ENCODE assay signal across 8 mouse cellular contexts in the genomic region with DNA sequence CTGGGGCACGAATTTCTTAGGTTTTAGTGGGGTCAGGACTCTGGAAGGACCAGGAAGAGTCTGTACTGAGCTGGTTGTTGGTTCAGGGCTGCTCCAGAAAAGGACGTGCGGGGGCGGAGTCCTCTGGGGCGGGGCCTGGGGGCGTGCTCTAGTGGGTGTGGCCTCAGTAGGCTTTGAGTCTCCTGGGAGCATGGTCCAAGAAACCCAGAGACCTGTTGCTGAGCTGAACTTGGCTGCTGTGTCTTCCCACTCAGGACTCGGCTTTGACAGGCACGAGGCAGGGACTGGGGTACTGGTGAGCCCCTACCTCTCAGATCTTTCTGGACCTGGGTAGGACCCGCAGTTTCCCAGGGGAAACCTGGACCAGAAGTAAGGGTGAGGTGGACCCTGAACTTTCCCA. TPM values are rescaled to one million over a fixed set of nuclear protein-coding genes. Genes with fewer than 3 reads are reported as not detected.
A peak's percentile ranks its signal among the peaks of the same experiment; 100 is the strongest.
DNase-seq lines count a peak whose midpoint lies in the region; ATAC-seq and TF ChIP-seq lines count a peak whose summit lies in the region.

Tfr2 (plus strand) TSS at position 176 of the 400 bp plus-strand sequence.

- no peaks in the 10 kb centered on the region for H3K27me3 ChIP-seq in forebrain, postnatal 0 days (ENCODE audit: insufficient read depth, low read length)
- peaks cover 9% of the 10 kb centered on the region for H3K27me3 ChIP-seq in forebrain, embryonic 13.5 days
- H3K27me3 ChIP-seq in embryonic facial prominence, embryonic 14.5 days (replicated peaks; ENCODE audit: control insufficient read depth, insufficient read depth, low read length) = peaks cover 12% of the 10 kb centered on the region; the same call in 1 of the 2 replicates
- no peaks in the 10 kb centered on the region for H3K27me3 ChIP-seq in liver, postnatal 0 days (ENCODE audit: insufficient read depth, low read length)
- no peaks in the 10 kb centered on the region for H3K27me3 ChIP-seq in cerebellum, adult 2 months (ENCODE audit: control insufficient read depth, insufficient read depth, low read length)

- no peak for ATAC-seq in forebrain, postnatal 0 days
- no peak for ATAC-seq in forebrain, embryonic 13.5 days
- ATAC-seq in embryonic facial prominence, embryonic 14.5 days (ENCODE audit: low read depth) = peak; percentile 50; the same call in 1 of the 2 replicates
- ATAC-seq in liver, postnatal 0 days = peak; percentile 82

- H3K27ac ChIP-seq in forebrain, postnatal 0 days (ENCODE audit: low read depth, low read length) = no peak within 1 kb of the TSS
- no peak within 1 kb of the TSS for H3K27ac ChIP-seq in forebrain, embryonic 13.5 days
- H3K27ac ChIP-seq in embryonic facial prominence, embryonic 14.5 days (replicated peaks; ENCODE audit: low read depth, low read length) = no peak within 1 kb of the TSS
- H3K27ac ChIP-seq in liver, postnatal 0 days (ENCODE audit: low read depth) = peak within 1 kb of the TSS; percentile 93
- H3K27ac ChIP-seq in cerebellum, adult 2 months (ENCODE audit: insufficient read depth, low read length) = no peak within 1 kb of the TSS

- H3K9ac ChIP-seq in forebrain, postnatal 0 days = no peak within 1 kb of the TSS
- H3K9ac ChIP-seq in forebrain, embryonic 13.5 days = no peak within 1 kb of the TSS
- H3K9ac ChIP-seq in embryonic facial prominence, embryonic 14.5 days (ENCODE audit: low read depth, low read length) = no peak within 1 kb of the TSS
- peak within 1 kb of the TSS; percentile 75 for H3K9ac ChIP-seq in liver, postnatal 0 days (replicated peaks)

- peaks cover 12% of the 10 kb centered on the region for H3K36me3 ChIP-seq in forebrain, postnatal 0 days (ENCODE audit: insufficient read depth)
- peaks cover 20% of the 10 kb centered on the region for H3K36me3 ChIP-seq in forebrain, embryonic 13.5 days (ENCODE audit: poor library complexity, severe bottlenecking)
- no peaks in the 10 kb centered on the region for H3K36me3 ChIP-seq in embryonic facial prominence, embryonic 14.5 days (ENCODE audit: control insufficient read depth, insufficient read depth, low read length)
- peaks cover 7% of the 10 kb centered on the region for H3K36me3 ChIP-seq in liver, postnatal 0 days (replicated peaks; ENCODE audit: insufficient read depth, low read length)

- H3K4me2 ChIP-seq in forebrain, postnatal 0 days (ENCODE audit: low read depth) = no peak within 1 kb of the TSS
- no peak within 1 kb of the TSS for H3K4me2 ChIP-seq in forebrain, embryonic 13.5 days
- H3K4me2 ChIP-seq in embryonic facial prominence, embryonic 14.5 days (ENCODE audit: low read depth, low read length) = no peak within 1 kb of the TSS
- H3K4me2 ChIP-seq in liver, postnatal 0 days (ENCODE audit: low read depth, low read length) = peak within 1 kb of the TSS; percentile 85

- no peak for TF ChIP-seq POLR2A in cerebellum, adult 2 months (IDR thresholded peaks at IDR 0.05; ENCODE audit: borderline replicate concordance, insufficient read depth, low read length)

- no peak for TF ChIP-seq EP300 in liver, postnatal 0 days (IDR thresholded peaks at IDR 0.05; ENCODE audit: low read depth)

- no peak within 1 kb of the TSS for H3K4me3 ChIP-seq in forebrain, postnatal 0 days (ENCODE audit: low read depth, low read length)
- no peak within 1 kb of the TSS for H3K4me3 ChIP-seq in forebrain, embryonic 13.5 days
- H3K4me3 ChIP-seq in embryonic facial prominence, embryonic 14.5 days (ENCODE audit: low read depth, low read length) = no peak within 1 kb of the TSS
- peak within 1 kb of the TSS; percentile 52 for H3K4me3 ChIP-seq in liver, postnatal 0 days (ENCODE audit: low read depth, low read length)
- H3K4me3 ChIP-seq in cerebellum, adult 2 months (replicated peaks; ENCODE audit: insufficient read depth, low read depth, low read length) = no peak within 1 kb of the TSS

- TF ChIP-seq CTCF in forebrain, postnatal 0 days (IDR thresholded peaks at IDR 0.05; ENCODE audit: low read depth) = no peak
- no peak for TF ChIP-seq CTCF in liver, postnatal 0 days (IDR thresholded peaks at IDR 0.05; ENCODE audit: low read depth)
- TF ChIP-seq CTCF in cerebellum, adult 2 months (IDR thresholded peaks at IDR 0.05; ENCODE audit: borderline replicate concordance, insufficient read depth, low read depth, low read length) = no peak

- H3K4me1 ChIP-seq in forebrain, postnatal 0 days (ENCODE audit: insufficient read depth) = no peaks in the 10 kb centered on the region
- peaks cover 6% of the 10 kb centered on the region; the same call in 1 of the 2 replicates for H3K4me1 ChIP-seq in forebrain, embryonic 13.5 days
- H3K4me1 ChIP-seq in embryonic facial prominence, embryonic 14.5 days (ENCODE audit: control insufficient read depth, insufficient read depth, low read length) = 0 out of 2 replicates have a peak, but pooled peaks cover 7% of the 10 kb centered on the region
- peaks cover 24% of the 10 kb centered on the region for H3K4me1 ChIP-seq in liver, postnatal 0 days (ENCODE audit: insufficient read depth)
- no peaks in the 10 kb centered on the region for H3K4me1 ChIP-seq in cerebellum, adult 2 months (ENCODE audit: control insufficient read depth, insufficient read depth, low read length)

- no peak for DNase-seq in forebrain, postnatal 0 days
- DNase-seq in ES-CJ7 (ENCODE audit: low read depth, low spot score) = peak; percentile 79
- DNase-seq in embryonic facial prominence, embryonic 14.5 days (ENCODE audit: low spot score) = peak; percentile 29
- peak; percentile 62 for DNase-seq in kidney, adult 18-20 months
- peak; percentile 93 for DNase-seq in liver, postnatal 0 days
- peak; percentile 71 to 74 for DNase-seq in spleen, postnatal 14 days (ENCODE audit: low spot score in 2 of 2)
- no peak for DNase-seq in cerebellum, adult 2 months

- WGBS in forebrain, postnatal 0 days = 44% methylated on average over 9 of the region's 9 CpGs
- 45% methylated on average over 9 of the region's 9 CpGs for WGBS in forebrain, embryonic 13.5 days
- 32% methylated on average over 9 of the region's 9 CpGs for WGBS in embryonic facial prominence, embryonic 14.5 days
- WGBS in liver, postnatal 0 days (ENCODE audit: insufficient replicate concordance) = 10% methylated on average over 9 of the region's 9 CpGs
- 30% methylated on average over 9 of the region's 9 CpGs for WGBS in cerebellum, adult 2 months

- H3K9me3 ChIP-seq in forebrain, postnatal 0 days (ENCODE audit: low read length) = no peaks in the 10 kb centered on the region
- H3K9me3 ChIP-seq in forebrain, embryonic 13.5 days (replicated peaks) = no peaks in the 10 kb centered on the region
- no peaks in the 10 kb centered on the region for H3K9me3 ChIP-seq in embryonic facial prominence, embryonic 14.5 days (ENCODE audit: control insufficient read depth, low read length)
- H3K9me3 ChIP-seq in liver, postnatal 0 days (ENCODE audit: low read length) = no peaks in the 10 kb centered on the region

RNA-seq across cellular contexts. Expression of gene Tfr2, which starts in this region (rescaled TPM):
- total RNA-seq in forebrain, postnatal 0 days (2014; rRNA removed) = 12.6 and 16.3 TPM in 2 replicates
- 9.4 and 11.7 TPM in 2 replicates for polyA plus RNA-seq in forebrain, postnatal 0 days (2015; fragmentation: Nextera tagmentation; extraction: Ambion mirVana)
- polyA plus RNA-seq in forebrain, embryonic 13.5 days (2015; fragmentation: Nextera tagmentation; extraction: Ambion mirVana) = 1.2 and 1.5 TPM in 2 replicates
- polyA plus RNA-seq in embryonic facial prominence, embryonic 14.5 days (2014; fragmentation: Nextera tagmentation; extraction: Ambion mirVana) = 1.1 and 1.3 TPM in 2 replicates
- 148 and 157 TPM in 2 replicates for polyA plus RNA-seq in liver, postnatal 0 days (2015; fragmentation: Nextera tagmentation; extraction: Ambion mirVana)
- polyA plus RNA-seq in cerebellum, adult 2 months (2012; rRNA removed) = 6.7 and 6.8 TPM in 2 replicates

Comparison
In these comparisons a context has a peak if more than half of its experiments do, and no peak if none do; other contexts are left out.
1. RNA of gene Tfr2 (polyA plus RNA-seq): 148 to 157 TPM in liver, postnatal 0 days; 9.4 to 11.7 TPM in forebrain, postnatal 0 days, 6.7 to 6.8 TPM in cerebellum, adult 2 months, 1.2 to 1.5 TPM in forebrain, embryonic 13.5 days and 1.1 to 1.3 TPM in embryonic facial prominence, embryonic 14.5 days; every median in the first group is over 10 times any median in the second.
2. ATAC-seq: peak in embryonic facial prominence, embryonic 14.5 days (single experiment) and liver, postnatal 0 days (single experiment); none in forebrain, postnatal 0 days (single experiment) and forebrain, embryonic 13.5 days (single experiment).
3. DNase-seq: peak in ES-CJ7 (single experiment), embryonic facial prominence, embryonic 14.5 days (single experiment), kidney, adult 18-20 months (single experiment), liver, postnatal 0 days (single experiment) and spleen, postnatal 14 days (2 of 2); none in forebrain, postnatal 0 days (single experiment) and cerebellum, adult 2 months (0 of 2).